Comparison of ENCODE assay signal across 22 mouse cellular contexts in the genomic region with DNA sequence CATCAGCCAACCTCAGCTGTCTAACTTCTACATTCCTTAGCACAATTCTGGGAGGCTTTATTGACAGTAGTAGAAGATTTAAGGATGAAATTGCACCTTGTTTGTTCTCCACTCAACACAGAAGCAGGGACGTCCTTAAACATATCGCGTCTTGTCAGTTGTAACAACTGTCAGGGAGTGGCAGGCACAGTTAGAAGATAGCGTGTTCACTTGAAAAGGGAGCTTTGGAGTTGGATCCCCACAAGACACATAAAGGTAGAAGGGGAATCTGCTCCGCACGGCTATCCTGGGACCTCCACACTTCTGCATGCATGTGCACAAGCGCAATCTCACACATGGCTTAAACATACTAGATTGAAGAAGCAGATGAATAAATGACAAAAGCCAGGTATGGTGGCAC.
"Had no signal": no experiment of that assay in that cellular context is flagged by ENCODE, and none has a peak within 500 bp of the region (broad histone marks: within the 10 kb centered on the region; RNA-seq: fewer than 3 reads in every experiment).

No protein-coding gene starts in this region.

- H3K36me3 ChIP-seq: lung, embryonic 15.5 days; midbrain, embryonic 12.5 days; neural tube, embryonic 15.5 days had no signal

- ATAC-seq: liver, embryonic 12.5 days; lung, postnatal 0 days; midbrain, embryonic 16.5 days had no signal

- H3K4me2 ChIP-seq: liver, embryonic 12.5 days; liver, embryonic 15.5 days; lung, embryonic 15.5 days; midbrain, embryonic 12.5 days; neural tube, embryonic 13.5 days; neural tube, embryonic 15.5 days had no signal

- H3K27me3 ChIP-seq: liver, embryonic 12.5 days; liver, embryonic 15.5 days; lung, embryonic 15.5 days; midbrain, embryonic 12.5 days had no signal

- DNase-seq: lung, adult 2 months; lung, postnatal 14 days; lung, postnatal 36 days; midbrain, embryonic 14.5 days; retina, postnatal 1 day; right cerebral cortex, adult 18-20 months; right cerebral cortex, postnatal 25 days; right cerebral cortex, postnatal 4 days; spleen, adult 18-20 months; thymus, adult 18-20 months; thymus, postnatal 14 days; thymus, postnatal 36 days had no signal

- H3K4me3 ChIP-seq: liver, embryonic 12.5 days; liver, embryonic 15.5 days; lung, embryonic 15.5 days; midbrain, embryonic 12.5 days; myocyte; neural tube, embryonic 13.5 days; neural tube, embryonic 15.5 days had no signal

- H3K27ac ChIP-seq: liver, embryonic 12.5 days; liver, embryonic 15.5 days; lung, embryonic 15.5 days; macrophage; midbrain, embryonic 12.5 days; neural tube, embryonic 13.5 days; neural tube, embryonic 15.5 days had no signal

- H3K9ac ChIP-seq: liver, embryonic 12.5 days; liver, embryonic 15.5 days; lung, embryonic 15.5 days; midbrain, embryonic 12.5 days; neural tube, embryonic 13.5 days; neural tube, embryonic 15.5 days had no signal

- H3K9me3 ChIP-seq: liver, embryonic 12.5 days; liver, embryonic 15.5 days; lung, embryonic 15.5 days; midbrain, embryonic 12.5 days; neural tube, embryonic 13.5 days; neural tube, embryonic 15.5 days had no signal
